Mouse (Mus musculus): ENCODE data around the gene Tti1.

- TF ChIP-seq CTCF (IDR thresholded peaks at IDR 0.05; ENCODE audit: extremely low read depth, insufficient read depth, insufficient read length, insufficient replicate concordance), result no peak
- TF ChIP-seq POLR2A (IDR thresholded peaks at IDR 0.05; ENCODE audit: low read depth, low read length), result no peak
Measured at GRCm38 (mm10) chr2:158036408-158036807, 8.2 kb upstream of the Tti1 start.
